Mouse (Mus musculus) c-Kit-negative CD71-positive TER-119-positive erythroid progenitor cells, embryonic 14.5 days (primary cell): Measurements from ENCODE around the gene Dnajc5.

Experiments used
- DNase-seq: peaks from one replicate; pipeline ENCODE4 v3.0.0-alpha.2; 2013; ENCODE audit warnings: low read depth, low spot score

Dnajc5 gene

DNA sequence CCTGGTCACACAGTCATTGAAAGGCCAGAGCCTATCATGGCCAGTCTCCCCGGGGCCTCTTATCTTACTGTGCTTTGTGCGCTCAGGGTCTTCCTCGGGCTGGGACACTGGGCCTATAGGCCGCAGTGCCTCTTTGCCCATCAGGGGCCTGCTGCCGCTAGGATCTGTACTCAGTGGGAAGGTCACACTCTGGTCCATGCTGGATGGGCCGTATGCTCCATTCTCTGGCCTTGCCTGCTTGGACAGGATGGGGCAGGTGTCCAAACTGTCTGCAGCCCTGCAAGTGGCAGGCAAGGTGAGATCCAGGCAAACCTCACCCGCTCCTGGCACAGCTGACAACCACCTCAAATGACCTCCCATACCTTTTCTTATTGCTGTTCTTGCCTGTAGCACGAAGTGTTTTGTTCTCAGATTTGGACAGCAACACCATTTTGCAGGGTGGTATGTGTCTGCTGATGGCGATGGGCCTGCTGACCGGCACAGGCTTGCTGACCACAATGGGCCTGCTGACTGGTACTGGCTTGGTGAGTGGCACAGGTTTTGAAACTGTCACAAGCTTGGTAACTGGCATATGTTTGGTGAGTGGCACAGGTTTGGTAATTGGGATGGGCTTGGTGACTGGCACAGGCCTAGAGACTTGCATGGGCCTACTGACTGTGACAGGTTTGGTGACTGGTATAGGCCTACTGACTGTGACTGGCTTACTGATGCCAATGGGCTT is 68.9 kb downstream of the Dnajc5 start:
- no peak for DNase-seq

- no peak for DNase-seq
Observed at GRCm38 (mm10) chr2:181589732-181590105, 69.4 kb downstream of the Dnajc5 start.

GRCm38 (mm10) chr2:181590471-181590870 is 70.2 kb downstream of the Dnajc5 start:
- no peak for DNase-seq

GRCm38 (mm10) chr2:181591528-181592085 is 71.3 kb downstream of the Dnajc5 start, which contains the start of gene Prpf6:
Gene Prpf6 (plus strand): TSS chr2:181591868.
- no peak for DNase-seq

- DNase-seq: no peak
Observed at GRCm38 (mm10) chr2:181592231-181593041, 72.2 kb downstream of the Dnajc5 start, which contains the start of gene Zfp512b. Gene Zfp512b (minus strand): TSS chr2:181592803.

GRCm38 (mm10) chr2:181593042-181593421 is 72.7 kb downstream of the Dnajc5 start:
- no peak for DNase-seq

DNA sequence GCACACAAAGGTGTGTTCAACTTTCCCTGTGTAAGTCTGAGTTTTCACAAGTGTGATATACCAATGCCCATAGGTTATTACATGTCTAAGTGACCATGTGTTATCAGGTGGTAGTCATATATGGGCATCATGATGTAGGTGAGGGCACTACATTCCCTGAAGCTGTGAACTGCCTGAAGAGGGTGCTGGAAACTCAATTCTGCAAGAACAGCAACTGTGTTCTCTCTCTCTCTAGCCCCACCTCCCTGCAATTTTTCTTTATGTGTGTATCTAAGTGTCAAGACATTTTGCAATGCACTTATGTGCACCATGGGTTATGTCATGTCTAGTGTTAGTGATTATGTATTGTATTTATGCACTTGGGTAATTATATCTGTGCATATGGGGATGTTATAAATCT is 73.7 kb downstream of the Dnajc5 start:
- no peak for DNase-seq

DNA sequence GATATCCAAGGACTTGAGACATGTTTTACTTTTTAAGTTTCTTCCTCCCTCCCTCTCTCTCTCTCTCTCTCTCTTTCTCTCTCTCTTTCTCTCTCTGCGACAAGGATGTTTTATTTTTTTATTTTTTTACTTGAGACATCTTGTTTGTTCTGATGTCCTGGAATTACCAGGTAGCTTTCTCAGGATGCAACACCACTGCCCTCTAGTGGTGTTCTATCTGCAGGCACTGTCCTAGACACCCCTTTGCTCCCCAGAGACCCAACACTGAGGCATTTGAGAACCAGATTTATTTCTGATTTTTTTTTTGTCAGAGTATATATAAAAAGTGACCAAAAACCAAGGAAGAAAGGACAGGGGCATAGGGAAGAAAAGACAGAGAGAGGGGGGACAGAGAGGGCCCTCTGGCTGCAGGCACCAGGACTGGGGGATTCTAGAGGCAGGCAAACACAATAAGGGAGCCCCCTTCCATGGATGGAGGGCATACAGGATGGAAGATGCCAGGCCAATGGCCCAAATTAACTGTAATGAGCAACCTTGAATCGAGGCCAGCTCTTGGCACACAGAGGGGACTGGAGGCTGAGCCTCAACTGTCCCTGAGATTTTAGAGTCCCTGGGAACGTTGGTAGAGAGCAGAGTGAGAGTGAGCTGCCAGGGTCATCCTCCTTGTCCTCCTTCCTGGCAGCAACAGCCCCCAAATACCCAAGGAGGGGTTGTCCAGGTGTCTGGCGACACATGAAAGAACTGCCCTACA is 74.8 kb downstream of the Dnajc5 start:
- no peak for DNase-seq

GRCm38 (mm10) chr2:181596221-181596960 is 76.1 kb downstream of the Dnajc5 start:
- no peak for DNase-seq

GRCm38 (mm10) chr2:181597378-181598061 is 77.2 kb downstream of the Dnajc5 start:
- DNase-seq: no peak

GRCm38 (mm10) chr2:181598454-181599351 is 78.4 kb downstream of the Dnajc5 start, which contains the start of gene Samd10:
Gene Samd10 (minus strand): TSS chr2:181599212.
- DNase-seq: no peak

- DNase-seq: no peak
Observed at GRCm38 (mm10) chr2:181600226-181600758, 80.0 kb downstream of the Dnajc5 start.

GRCm38 (mm10) chr2:181600828-181601750 is 80.8 kb downstream of the Dnajc5 start:
- DNase-seq: peak; percentile 92

GRCm38 (mm10) chr2:181601751-181602145 is 81.5 kb downstream of the Dnajc5 start:
- no peak for DNase-seq

GRCm38 (mm10) chr2:181602367-181602766 is 82.1 kb downstream of the Dnajc5 start:
- DNase-seq: no peak
